Mouse (Mus musculus) midbrain, embryonic 11.5 days (tissue): ENCODE results near the gene Cox6b1. TPM values are rescaled to one million over a fixed set of nuclear protein-coding genes. Genes with fewer than 3 reads are reported as not detected.
A peak's percentile ranks its signal among the peaks of the same experiment; 100 is the strongest.

Experiments used
- ATAC-seq: fragments of 200-750 bp; cut with Nextera tagmentation; 2 replicates; pipeline ENCODE4 v1.8.0; 2017; ENCODE audit warnings: moderate TSS enrichment, moderate library complexity; ENCODE audit not compliant: low FRiP score
- DNase-seq: peaks from one replicate; pipeline ENCODE4 v3.0.0; 2015; ENCODE audit warnings: low spot score; ENCODE audit errors: missing footprints
- H3K27ac ChIP-seq: fragments of 300-500 bp; sonication (generic); 2 replicates; pipeline ENCODE4 v1.5.1; 2014; ENCODE audit warnings: low read depth, low read length
- H3K27me3 ChIP-seq: fragments of 300-500 bp; sonication (generic); 2 replicates; pipeline ENCODE4 v1.6.1; 2014; ENCODE audit warnings: mild to moderate bottlenecking, low read length, moderate library complexity, mixed read lengths; ENCODE audit not compliant: control insufficient read depth, insufficient read depth
- H3K36me3 ChIP-seq: fragments of 300-500 bp; sonication (generic); 2 replicates; pipeline ENCODE4 v1.6.1; 2014; ENCODE audit warnings: mild to moderate bottlenecking, low read length, moderate library complexity, mixed read lengths; ENCODE audit not compliant: control insufficient read depth, insufficient read depth
- H3K4me1 ChIP-seq: fragments of 300-500 bp; sonication (generic); 2 replicates; pipeline ENCODE4 v1.6.1; 2014; ENCODE audit warnings: low read length; ENCODE audit not compliant: control insufficient read depth, insufficient read depth
- H3K4me2 ChIP-seq: fragments of 300-500 bp; sonication (generic); 2 replicates; pipeline ENCODE4 v1.6.1; 2014; ENCODE audit warnings: mild to moderate bottlenecking, moderate library complexity
- H3K4me3 ChIP-seq: fragments of 300-500 bp; sonication (generic); 2 replicates; pipeline ENCODE4 v1.5.1; 2014; ENCODE audit warnings: low read depth, low read length
- H3K9ac ChIP-seq: fragments of 300-500 bp; sonication (generic); 2 replicates; pipeline ENCODE4 v1.6.1; 2014; ENCODE audit warnings: low read length
- H3K9me3 ChIP-seq: fragments of 300-500 bp; sonication (generic); 2 replicates; pipeline ENCODE4 v1.6.1; 2016; ENCODE audit warnings: low read length; ENCODE audit not compliant: control insufficient read depth
- WGBS: fragments of 180-500 bp; shearing (Covaris S2); extraction: QIAGEN DNeasy Blood & Tissue Kit; methylation state at CpG from one replicate; pipeline ENCODE4 v1.1.7; 2014; 5-methylcytosine and 5-hydroxymethylcytosine counted together
- polyA plus RNA-seq: library from polyadenylated mRNA; unstranded; fragments of >200 nt; fragmentation: Nextera tagmentation; extraction: Ambion mirVana; gene quantifications from 2 replicates; pipeline ENCODE4 v1.2.1, GENCODE M21; 2014

Cox6b1 gene
- 791 and 797 TPM in 2 replicates for polyA plus RNA-seq

DNA sequence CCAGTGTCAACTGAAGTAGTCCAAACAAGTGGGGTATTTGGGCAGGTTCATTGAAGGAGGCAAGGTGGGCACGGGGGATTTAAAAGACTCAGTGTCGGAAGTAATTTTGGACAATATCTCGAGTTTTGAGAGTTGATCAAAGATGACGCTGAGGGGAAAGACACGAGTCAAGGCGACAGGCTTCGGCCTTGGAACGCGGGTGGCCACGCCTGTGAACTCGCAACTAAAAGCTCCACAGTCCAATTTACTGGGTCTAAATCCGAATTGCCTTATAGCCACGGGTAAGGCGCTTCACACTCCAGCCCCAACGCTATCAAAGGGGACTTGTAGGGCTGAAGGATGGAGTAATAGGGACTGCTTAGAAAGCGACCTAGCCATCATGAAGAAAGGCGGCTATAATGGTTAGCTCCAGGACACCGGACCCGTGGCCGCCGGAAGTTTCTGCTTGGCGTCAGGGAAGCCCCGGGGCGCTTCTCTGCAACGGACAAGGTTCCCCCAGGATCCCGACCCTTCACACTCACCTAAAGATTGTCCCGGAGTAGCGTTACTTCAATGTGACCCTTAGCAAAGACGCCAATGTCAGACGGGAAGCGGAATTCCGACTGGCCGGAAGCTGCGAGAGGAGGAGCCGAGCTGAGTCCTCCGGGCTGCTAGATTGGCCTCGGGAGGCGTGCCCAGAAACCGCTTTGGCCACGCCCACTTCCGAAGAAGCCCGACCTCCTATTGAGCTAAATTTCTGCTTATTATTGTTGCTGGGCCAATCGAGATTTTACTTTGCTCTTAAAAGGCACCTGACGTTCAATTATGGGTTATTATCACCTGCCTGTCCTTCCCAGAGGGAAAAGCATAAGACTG is at the start of gene Cox6b1:
Gene Cox6b1, minus strand, starts transcription at position 622 of the 855 bp plus-strand sequence.
- H3K4me3 ChIP-seq = peak within 1 kb of the TSS; percentile 62
- peaks cover 8% of the 10 kb centered on the region for H3K36me3 ChIP-seq
- no peak within 1 kb of the TSS for H3K27ac ChIP-seq
- peak within 1 kb of the TSS; percentile 87 for H3K4me2 ChIP-seq
- H3K9ac ChIP-seq = peak within 1 kb of the TSS; percentile 81
- DNase-seq = peak; percentile 99
- peak; percentile 92 for ATAC-seq
- peaks cover 6% of the 10 kb centered on the region for H3K4me1 ChIP-seq
- WGBS = 2% methylated on average over 44 of the region's 44 CpGs
- no peaks in the 10 kb centered on the region for H3K9me3 ChIP-seq
- H3K27me3 ChIP-seq = peaks cover 3% of the 10 kb centered on the region; the same call in 1 of the 2 replicates

- H3K4me1 ChIP-seq = no peaks in the 10 kb centered on the region
- ATAC-seq (no peak), DNase-seq (no peak)
- WGBS = 68% methylated on average over 9 of the region's 9 CpGs
- no peak within 1 kb of the TSS for H3K27ac ChIP-seq
- H3K9ac ChIP-seq = no peak within 1 kb of the TSS
- H3K4me2 ChIP-seq = no peak within 1 kb of the TSS
- no peak within 1 kb of the TSS for H3K4me3 ChIP-seq
- H3K9me3 ChIP-seq = no peaks in the 10 kb centered on the region
- no peaks in the 10 kb centered on the region for H3K36me3 ChIP-seq
- H3K27me3 ChIP-seq = no peaks in the 10 kb centered on the region
Observed at GRCm38 (mm10) chr7:30671480-30671879, 45.5 kb upstream of the Cox6b1 start, which contains the start of gene Pmis2. Pmis2 (minus strand) TSS chr7:30671605.

GRCm38 (mm10) chr7:30669229-30669628 is 43.3 kb upstream of the Cox6b1 start:
- ATAC-seq = no peak
- WGBS = 51% methylated on average over 3 of the region's 3 CpGs
- Histone ChIP-seq H3K4me3 (no peak overlapping the region), H3K9me3 (no peaks in the 10 kb centered on the region), H3K27me3 (no peaks in the 10 kb centered on the region), H3K9ac (no peak overlapping the region), H3K27ac (no peak overlapping the region), H3K4me1 (peaks cover 6% of the 10 kb centered on the region; the same call in 1 of the 2 replicates), H3K36me3 (no peaks in the 10 kb centered on the region), H3K4me2 (no peak overlapping the region)
- peak; percentile 84 for DNase-seq

DNA sequence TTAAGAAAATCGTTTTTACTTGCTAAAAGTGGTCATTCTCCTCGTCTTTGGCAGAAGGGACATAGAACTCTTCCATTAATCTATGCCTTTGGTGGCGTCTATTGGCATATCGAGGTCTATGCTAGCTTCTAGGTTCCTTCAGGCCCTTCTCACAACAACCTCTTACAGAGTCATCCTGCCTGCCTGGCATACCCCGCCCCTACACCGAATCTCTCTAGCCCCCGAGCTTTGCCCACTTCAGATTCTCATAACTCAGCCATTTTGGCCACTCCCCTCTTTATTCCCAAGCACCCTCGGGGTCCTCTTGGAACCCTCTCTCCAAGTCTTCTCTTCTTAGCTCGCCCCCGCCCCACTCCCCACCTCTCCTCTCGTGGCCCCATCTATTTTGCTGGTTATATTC is 39.4 kb upstream of the Cox6b1 start:
- Histone ChIP-seq H3K4me3 (peak overlapping the region; percentile 57), H3K9me3 (no peaks in the 10 kb centered on the region), H3K36me3 (peaks cover 5% of the 10 kb centered on the region), H3K27me3 (no peaks in the 10 kb centered on the region), H3K27ac (no peak overlapping the region), H3K4me2 (peak overlapping the region; percentile 78), H3K9ac (peak overlapping the region; percentile 54), H3K4me1 (peaks cover 6% of the 10 kb centered on the region; the same call in 1 of the 2 replicates)
- ATAC-seq (peak; percentile 45), DNase-seq (no peak)
- 5% methylated on average over 11 of the region's 11 CpGs for WGBS

GRCm38 (mm10) chr7:30664529-30665200 is 38.7 kb upstream of the Cox6b1 start, which contains the start of gene Haus5:
Haus5 (minus strand) TSS chr7:30664994.
- Histone ChIP-seq H3K4me1 (peaks cover 6% of the 10 kb centered on the region; the same call in 1 of the 2 replicates), H3K36me3 (peaks cover 10% of the 10 kb centered on the region), H3K27ac (no peak within 1 kb of the TSS), H3K9me3 (no peaks in the 10 kb centered on the region), H3K27me3 (no peaks in the 10 kb centered on the region), H3K4me3 (peak within 1 kb of the TSS; percentile 57), H3K4me2 (peak within 1 kb of the TSS; percentile 78), H3K9ac (peak within 1 kb of the TSS; percentile 54)
- WGBS = under 1% methylated on average over 34 of the region's 34 CpGs
- peak; percentile 99 for DNase-seq
- ATAC-seq = peak; percentile 95

DNA sequence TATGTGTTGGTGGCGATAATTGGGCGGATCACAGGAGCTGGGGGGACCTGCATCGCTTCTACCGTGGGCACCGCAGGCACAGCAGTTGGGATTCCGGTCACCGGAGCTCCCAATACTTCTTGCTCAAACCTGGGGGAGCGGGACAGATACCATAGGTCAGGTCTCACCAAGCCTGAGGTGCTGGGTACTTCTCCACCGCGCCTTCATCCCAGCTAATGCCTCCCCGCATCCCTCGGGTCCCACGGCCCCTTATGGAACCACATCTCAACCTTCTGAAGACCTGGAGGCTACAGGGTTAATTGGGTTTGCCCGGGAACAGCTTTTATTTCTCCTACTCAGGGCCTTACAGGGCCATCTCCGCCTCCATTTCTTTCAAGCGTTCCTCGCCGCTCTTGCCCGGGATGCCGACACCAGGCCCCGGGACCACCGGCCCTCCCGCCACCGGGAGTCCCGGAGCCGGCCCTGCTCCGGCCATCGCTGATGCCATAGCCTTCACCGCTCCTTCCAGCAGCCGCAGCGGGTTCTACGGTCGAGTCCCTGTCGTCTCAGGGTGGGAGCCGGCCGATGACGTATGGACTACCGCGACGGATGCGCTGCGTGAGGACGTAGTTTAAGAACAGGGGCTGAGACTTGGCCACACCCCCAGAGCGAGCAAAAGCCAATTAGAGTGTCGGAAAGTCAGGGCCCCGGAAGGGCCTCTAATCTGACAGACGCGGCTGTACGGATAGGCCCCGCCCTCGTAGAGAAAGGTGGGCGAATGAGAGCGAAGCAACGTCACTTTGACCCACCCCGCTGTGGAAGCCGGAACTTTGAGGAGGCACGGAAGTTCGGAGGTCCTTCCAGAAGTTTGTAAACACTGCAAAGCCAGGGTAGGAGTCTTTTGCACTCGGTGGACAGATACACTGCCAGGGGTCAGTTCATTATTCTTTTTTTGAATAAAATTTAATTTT is 23.9 kb upstream of the Cox6b1 start, which contains the start of gene Rbm42:
Gene Rbm42, minus strand, starts transcription at position 727 of the 950 bp plus-strand sequence.
- H3K9ac ChIP-seq = peak within 1 kb of the TSS; percentile 93
- H3K27ac ChIP-seq = no peak within 1 kb of the TSS
- no peaks in the 10 kb centered on the region for H3K27me3 ChIP-seq
- ATAC-seq = peak; percentile 100
- peak within 1 kb of the TSS; percentile 95 for H3K4me2 ChIP-seq
- WGBS = 2% methylated on average over 59 of the region's 59 CpGs
- H3K4me3 ChIP-seq = peak within 1 kb of the TSS; percentile 89
- no peaks in the 10 kb centered on the region for H3K9me3 ChIP-seq
- DNase-seq = peak; percentile 99
- H3K36me3 ChIP-seq = peaks cover 14% of the 10 kb centered on the region
- H3K4me1 ChIP-seq = peaks cover 6% of the 10 kb centered on the region

GRCm38 (mm10) chr7:30639083-30639482 is 13.1 kb upstream of the Cox6b1 start:
- Histone ChIP-seq H3K4me3 (no peak overlapping the region), H3K9ac (no peak overlapping the region), H3K9me3 (no peaks in the 10 kb centered on the region), H3K27ac (no peak overlapping the region), H3K4me1 (0 out of 2 replicates have a peak, but pooled peaks cover 4% of the 10 kb centered on the region), H3K36me3 (peaks cover 13% of the 10 kb centered on the region), H3K27me3 (peaks cover 25% of the 10 kb centered on the region), H3K4me2 (no peak overlapping the region)
- DNase-seq (no peak), ATAC-seq (no peak)
- 30% methylated on average over 4 of the region's 4 CpGs for WGBS

GRCm38 (mm10) chr7:30636395-30636794 is 10.4 kb upstream of the Cox6b1 start:
- Histone ChIP-seq H3K4me3 (no peak overlapping the region), H3K27me3 (peaks cover 44% of the 10 kb centered on the region), H3K9ac (no peak overlapping the region), H3K36me3 (peaks cover under 1% of the 10 kb centered on the region; the same call in 1 of the 2 replicates), H3K9me3 (no peaks in the 10 kb centered on the region), H3K4me2 (no peak overlapping the region), H3K27ac (no peak overlapping the region), H3K4me1 (0 out of 2 replicates have a peak, but pooled peaks cover 4% of the 10 kb centered on the region)
- no peak for ATAC-seq
- 23% methylated on average over 11 of the region's 11 CpGs for WGBS
- peak; percentile 86 for DNase-seq
